Mouse (Mus musculus): ENCODE results near the gene Zfp451.
"Not testable (repeated sequence)": the region's sequence is repeated elsewhere in the genome, so short reads cannot be mapped to it uniquely, and the experiment has no call there.

The Zfp451 gene

DNA sequence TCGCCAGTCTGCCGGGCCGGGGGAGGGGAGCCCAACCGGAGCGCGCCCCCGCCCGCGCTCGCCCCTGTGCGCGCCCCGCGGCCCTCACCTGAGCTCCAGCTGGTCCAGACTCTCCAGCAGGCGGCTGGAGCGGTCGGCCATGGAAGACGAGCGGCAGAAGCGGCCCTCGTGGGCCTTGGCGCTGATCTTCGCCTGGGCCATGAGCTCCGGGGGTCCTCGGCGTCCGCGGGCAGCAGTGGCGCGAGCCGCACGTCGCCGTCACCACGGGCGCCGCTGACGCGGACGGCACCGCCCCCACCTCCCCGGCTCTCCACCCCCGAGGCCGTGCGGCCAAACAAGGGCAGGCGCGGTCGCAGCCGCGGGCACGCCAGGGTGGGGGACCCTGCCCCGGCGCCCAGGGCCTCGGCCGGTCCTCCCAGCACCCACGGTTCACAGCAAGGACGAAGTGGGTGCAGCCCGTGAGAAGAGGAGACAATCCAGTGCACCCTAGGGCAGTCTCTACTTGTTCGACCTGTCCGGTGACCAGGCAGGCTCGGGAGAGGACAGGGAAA lies 56.8 kb downstream of the Zfp451 start, which contains the start of gene Bag2:
Gene Bag2 (minus strand): TSS at position 305 of the 551 bp plus-strand sequence.
- DNase-seq (ENCODE audit: low read depth, low spot score): peak; percentile 29

DNA sequence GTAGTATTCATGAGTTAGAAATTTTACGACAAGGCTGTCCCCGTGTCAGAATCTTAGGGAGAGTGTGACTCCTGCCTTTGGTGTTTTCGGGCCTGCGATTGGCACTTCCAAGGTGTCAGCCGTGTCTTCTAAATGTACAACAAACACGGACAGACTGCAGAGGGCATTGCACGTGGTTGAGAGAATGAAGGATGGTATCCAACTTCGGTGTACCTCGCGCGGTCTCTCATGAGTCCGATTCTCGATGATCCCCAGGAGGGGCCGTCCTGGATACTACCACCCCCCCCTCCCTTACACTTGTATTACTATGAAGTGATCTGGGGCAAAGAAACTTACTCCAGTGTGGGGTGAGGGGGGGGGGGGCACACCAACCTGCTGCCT lies 57.4 kb downstream of the Zfp451 start:
- DNase-seq (ENCODE audit: low read depth, low spot score): no peak

DNA sequence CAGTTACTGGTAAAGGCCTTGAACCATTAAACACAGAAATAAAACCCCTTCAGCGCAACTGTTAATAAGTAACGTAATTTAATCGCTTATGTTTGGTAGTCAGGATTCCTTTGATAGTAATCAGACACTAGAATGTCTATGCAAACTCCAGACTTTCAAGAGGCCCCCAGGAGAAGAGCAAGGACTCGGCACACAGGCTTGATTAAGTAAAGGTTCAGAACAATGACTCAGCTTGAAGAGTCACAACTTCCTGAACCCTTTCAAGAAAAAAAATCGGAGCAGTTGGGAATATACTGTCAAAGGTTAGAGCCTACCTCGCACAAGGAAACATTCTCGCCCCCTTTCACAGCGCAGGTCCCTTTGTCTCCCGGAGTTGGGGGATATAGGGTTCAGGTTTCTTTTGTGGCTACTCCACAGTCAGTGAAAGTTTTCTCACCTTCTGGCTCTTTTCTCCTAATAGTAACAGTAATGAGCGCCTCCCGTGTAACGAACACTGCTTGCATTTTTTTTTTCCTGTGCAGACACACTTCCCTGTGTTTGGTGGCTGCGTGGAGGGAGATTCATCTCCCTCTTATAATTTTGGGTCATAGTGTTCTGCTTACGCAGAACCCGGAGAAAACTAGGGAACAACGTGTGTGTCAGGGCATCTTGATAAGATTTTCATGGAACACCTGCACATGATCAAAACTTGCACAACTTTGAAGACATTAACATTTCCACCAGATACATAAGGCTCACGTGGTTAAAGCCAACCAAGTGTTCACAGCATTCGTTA lies 58.0 kb downstream of the Zfp451 start:
- DNase-seq (ENCODE audit: low read depth, low spot score): no peak

DNA sequence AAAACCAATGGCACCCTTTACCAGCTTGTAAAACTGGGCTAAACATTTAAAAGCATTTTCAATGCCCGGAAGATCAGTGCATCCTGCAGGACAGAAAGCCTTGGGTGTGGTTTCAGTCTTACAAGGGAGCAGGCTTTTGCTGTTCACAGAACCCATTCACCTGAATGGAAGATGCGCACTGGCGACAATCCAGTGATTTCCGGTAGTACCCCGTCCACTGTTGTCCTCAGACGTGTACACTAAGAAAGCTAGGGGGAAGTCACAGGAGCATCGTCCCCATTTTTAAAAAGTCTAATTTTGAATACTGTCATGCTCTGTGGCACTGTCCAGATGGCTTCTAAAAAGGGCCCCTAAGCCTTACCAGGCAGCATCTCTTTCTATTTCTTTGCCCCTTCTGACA lies 58.6 kb downstream of the Zfp451 start:
- DNase-seq (ENCODE audit: low read depth, low spot score): no peak

DNA sequence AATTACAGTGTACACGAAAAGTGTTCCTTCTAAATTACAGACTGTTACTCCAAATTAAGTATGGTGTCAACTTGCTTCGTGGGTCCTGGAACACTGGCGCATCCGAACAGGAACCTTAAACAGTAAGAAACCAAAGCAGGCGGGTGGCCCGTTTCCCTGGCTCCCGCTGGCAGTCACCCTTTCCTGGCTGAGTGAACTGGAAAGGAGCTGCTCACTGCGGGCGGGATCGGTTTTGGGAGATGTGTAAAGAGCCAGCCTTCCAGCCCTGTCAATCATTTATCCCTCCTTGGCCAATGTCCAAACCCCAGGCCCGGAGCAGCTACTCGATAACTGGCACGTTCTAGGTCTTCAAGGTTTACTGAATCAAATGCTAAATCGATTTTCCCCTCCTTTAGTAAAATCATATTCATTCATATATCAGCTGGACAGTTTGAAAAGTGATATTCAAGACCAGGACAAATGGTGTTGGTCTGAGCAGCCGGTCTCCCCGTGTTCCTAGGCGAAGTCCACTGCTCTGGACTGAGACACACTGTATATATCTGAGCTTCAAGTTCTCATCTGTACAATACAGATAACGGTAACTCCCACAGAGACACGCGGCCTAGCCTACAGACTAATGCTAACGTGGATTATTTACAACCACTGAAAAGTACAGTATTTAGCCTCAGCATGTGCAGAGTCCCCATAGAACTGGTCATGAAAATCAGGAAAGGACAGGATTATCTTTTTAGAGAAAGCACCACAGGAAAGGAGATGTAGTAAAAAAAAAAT lies 59.2 kb downstream of the Zfp451 start:
- DNase-seq (ENCODE audit: low read depth, low spot score): no peak

DNA sequence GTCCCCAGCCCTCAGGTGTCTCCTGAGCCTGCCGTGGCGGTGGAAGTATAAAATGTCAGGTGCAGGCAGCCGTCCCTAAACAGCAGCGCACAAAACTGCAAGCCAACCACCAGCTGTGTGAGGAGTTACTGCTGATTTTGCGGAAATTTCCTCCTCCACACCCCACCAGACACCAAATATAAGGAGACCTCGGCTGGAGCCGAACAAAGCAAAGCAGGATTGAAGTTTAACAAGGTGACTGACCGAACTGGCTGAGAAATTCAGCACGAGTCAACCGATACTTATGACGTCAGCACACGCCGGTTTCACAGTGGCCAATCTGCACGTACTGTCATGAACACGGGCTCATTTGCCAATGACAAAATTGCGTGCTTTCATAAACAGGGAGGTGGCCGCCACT lies 60.3 kb downstream of the Zfp451 start:
- DNase-seq (ENCODE audit: low read depth, low spot score): no peak

DNA sequence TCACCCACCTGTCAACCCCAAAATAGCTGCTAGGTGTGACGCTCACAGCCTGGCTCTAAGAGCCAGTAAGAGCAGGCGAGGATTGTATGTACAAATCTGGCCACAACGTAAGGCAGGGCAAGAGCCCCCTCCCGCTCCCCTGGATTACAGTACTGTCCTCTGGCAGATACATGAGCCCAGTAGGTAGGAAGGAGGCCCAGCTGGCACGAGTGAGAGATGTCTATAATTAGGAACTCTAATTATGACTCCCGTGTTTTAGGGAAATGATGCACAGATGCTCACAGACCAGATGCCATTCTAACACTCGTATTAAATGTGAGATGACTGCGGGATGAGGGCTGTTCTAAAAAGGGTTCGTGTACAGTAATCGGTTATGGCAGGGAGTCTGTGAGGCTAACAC lies 63.1 kb downstream of the Zfp451 start:
- DNase-seq (ENCODE audit: low read depth, low spot score): no peak

DNA sequence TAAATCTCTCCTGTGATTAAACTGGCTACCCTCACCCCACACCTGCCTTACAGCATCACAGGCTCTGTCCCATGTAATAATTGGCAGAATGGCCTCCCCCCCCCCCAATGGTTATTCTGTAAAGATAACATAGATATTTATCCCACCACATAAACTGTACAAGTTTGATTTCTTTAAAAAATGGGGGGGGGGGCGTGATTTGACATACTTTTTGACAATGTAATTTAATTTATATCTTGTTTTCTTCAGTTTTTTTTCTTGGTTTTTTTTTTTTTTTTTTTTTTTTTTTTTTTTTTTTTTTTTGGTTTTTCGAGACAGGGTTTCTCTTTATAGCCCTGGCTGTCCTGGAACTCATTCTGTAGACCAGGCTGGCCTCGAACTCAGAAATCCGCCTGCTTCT lies 64.7 kb downstream of the Zfp451 start:
- not testable (repeated sequence) for DNase-seq (ENCODE audit: low read depth, low spot score)

DNA sequence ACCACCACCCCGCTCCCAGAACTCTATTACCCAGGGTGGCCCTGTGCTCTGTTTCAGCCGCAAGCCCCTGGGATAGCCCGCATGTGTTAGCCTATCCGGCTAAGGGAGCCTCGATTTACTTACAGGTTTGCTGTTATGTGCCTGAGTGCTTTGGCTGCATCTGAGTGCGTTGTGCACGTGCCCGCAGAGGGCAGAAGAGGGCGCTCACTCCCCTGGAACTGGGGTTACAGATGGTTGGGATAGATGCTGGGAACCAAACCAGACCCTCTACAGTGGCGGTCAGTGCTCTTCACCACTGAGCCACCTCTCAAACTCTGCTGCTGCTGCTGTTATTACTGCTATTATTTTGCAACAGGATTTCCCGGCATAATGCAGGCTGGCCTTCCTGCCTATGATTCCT lies 65.3 kb downstream of the Zfp451 start:
- no peak for DNase-seq (ENCODE audit: low read depth, low spot score)

DNA sequence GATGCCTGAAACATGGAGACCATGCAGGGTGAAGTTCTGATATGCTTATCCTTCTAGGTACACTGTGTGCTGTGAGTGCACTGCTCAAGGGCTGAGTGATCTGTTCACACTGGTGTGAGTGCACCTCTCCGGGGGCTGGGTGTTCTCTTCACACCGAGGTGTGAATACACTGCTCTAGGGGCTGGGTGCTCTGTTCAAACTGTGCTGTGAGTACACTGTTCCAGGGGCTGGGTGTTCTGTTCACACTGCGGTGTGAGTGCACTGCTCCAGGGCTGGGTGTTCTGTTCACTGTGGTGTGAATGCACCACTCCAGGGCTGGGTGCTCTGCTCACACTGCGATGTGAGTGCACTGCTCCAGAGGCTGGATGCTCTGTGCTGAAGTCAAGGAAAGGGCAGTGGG lies 68.5 kb downstream of the Zfp451 start:
- no peak for DNase-seq (ENCODE audit: low read depth, low spot score)

DNA sequence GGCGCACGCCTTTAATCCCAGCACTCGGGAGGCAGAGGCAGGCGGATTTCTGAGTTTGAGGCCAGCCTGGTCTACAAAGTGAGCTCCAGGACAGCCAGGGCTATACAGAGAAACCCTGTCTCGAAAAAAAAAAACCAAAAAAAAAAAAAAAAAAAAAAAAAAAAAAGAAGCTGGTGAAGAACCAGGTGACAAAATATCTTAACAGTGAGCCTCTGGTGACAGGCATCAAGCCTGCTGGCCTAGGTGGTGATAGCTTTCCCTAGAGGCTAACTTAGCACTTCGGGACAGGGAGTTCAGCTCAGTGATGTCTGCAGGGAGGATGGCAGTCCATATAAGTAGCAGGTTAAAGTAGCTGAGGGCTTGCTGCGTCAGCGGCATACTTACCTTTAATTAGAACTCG lies 69.6 kb downstream of the Zfp451 start:
- DNase-seq (ENCODE audit: low read depth, low spot score): not testable (repeated sequence)

DNA sequence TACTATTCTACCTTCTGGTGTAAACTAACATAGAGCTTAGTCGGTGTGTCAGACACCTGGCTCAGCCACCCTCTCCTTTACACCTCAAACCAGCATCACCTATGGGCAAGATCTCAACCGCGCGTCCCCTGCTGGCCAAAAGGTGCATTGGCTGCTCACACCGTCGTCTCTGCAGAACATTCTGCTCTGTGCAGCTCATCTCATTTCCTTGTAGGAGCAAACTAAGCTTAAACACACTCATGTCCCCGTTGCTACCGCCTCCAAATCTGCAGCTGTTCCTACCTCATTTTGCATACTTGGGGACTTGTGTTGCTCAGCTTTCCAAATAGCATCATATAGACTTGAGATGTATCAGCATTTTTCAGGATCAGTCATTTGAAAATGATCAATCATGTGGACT lies 71.5 kb downstream of the Zfp451 start:
- DNase-seq (ENCODE audit: low read depth, low spot score): no peak

DNA sequence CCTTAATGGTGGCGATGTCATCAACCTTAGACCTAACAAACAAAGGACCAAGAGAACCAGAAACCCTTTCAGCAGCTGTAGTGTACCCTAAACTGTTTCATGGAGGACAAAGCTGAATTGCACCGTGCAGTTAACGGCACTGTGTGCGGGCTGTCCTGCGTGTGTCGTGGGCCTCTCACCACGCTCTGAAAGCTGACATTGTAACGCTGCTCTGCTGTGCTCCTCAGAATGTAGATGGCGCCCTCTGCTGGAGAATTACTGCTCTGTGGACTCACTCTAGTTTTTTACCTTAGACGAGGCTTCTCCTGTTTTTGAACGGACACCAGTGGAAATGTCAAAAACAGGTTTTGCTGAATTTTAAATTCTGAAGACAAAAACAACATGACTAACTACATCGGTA lies 75.1 kb downstream of the Zfp451 start:
- DNase-seq (ENCODE audit: low read depth, low spot score): peak; percentile 63

DNA sequence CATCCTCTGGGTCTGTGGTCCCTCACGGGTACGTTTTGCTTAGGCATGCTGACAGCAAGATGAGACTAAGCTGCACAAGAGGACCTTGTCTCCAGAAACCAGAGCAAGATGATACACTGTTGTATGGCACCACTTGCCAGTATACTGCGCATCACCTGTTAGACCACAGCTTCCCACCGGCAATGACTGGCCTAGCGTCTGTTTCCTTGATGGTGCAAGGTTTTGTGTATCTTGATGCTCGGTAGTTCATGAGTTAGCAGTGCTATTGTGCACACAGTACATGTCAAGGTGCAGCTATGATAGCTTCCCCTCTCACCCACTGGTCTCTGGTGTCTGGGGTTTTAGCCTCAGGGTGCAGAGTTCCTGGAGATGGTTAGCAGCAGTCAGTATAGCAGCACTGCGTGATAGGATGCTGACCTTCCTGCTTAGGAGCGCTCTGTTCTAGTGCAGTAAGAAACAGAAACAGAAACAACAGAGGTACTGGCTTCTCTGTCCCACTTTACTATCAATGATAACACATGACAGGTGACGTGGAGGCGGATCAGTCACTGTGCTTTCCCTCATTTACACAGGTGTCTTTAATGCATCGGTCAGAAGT lies 75.6 kb downstream of the Zfp451 start:
- DNase-seq (ENCODE audit: low read depth, low spot score): no peak

DNA sequence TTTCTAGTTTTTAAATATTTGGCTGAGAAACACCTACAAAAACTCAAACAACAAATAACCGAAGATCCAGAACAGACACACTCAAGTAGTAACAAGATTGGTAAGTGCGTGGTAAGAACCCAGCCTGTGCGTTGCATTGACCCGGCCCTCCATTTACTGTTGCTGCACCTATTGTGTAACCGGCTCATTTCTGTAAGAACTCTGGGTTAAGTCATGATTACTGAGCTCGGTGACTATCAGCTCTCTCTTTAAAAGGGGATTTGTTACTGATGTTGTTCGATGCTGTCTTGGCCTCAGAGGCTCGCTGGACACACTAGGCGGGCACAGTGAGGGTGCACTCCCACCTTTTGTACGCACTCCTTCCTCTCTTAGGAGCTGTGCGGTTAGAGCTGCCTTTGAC lies 76.1 kb downstream of the Zfp451 start:
- DNase-seq (ENCODE audit: low read depth, low spot score): no peak

DNA sequence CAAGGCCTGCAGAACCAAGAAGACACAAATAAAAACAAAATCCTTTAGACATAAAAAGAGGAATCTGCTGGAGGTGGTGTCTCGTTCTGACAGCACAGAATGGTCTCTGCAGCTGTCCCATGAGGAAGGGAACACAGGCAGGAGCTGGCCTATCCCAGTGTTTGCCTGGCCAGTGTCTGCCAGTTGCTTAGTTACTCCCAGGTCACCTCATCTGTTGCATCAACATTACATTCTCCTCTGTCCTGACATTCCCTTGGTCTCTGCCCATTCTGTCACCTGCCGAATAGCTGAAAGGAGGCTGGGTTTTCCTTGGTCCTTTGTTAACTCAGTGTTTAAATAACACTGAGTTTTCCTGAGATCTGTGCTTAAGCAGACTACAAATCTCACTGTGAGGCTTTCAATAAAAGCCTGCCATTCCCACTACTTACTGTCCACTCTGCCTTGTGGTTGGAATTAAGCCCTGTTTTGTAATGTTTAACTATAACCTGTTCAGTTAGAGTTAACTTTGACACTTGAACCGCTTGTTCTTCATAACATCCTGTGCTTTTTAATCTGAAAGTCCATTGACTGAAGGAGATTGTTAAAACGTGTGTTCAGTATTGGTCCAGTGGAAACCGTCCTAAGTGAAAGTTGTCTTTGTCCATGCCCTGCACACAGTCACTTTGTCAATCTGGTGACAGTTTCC lies 80.3 kb downstream of the Zfp451 start:
- DNase-seq (ENCODE audit: low read depth, low spot score): no peak

DNA sequence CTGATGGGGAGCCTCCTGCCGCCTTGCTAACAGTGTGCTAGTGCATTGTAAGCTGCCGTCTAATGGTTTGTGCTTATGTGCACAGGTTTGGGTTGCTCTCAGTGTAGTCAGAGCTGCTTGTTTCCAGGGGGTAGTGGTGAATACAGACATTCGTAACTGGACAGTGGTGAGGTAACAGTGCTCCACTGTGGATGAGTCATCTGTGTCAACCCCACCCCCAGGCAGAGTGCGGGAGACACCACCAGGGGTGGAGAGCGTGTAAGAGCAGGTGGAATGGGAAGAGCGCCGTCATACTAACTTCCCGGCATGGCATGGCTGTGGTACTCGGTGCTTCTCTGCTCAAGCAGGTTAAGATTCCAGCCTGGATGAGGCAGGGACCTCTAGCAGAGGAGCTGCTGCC lies 81.4 kb downstream of the Zfp451 start:
- no peak for DNase-seq (ENCODE audit: low read depth, low spot score)

DNA sequence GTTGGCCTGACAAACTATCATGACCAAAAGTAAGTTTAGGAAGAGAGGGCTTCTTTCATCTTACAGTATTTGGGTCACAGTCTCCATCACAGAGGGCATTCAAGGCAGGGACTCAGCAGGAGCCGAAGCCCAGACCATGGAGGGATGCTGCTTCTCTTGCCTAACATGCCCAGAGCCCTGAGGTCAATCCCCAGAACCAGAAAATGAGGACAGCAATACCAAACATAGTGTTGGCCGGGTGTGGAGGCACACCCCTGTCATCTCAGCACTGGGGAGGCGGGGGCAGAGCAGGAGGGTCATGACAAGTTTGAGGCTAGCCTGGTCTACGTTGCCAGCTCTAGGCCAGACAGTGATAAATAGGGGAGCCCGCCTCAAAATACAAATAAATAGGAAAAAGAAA lies 89.3 kb downstream of the Zfp451 start:
- DNase-seq (ENCODE audit: low read depth, low spot score): no peak

DNA sequence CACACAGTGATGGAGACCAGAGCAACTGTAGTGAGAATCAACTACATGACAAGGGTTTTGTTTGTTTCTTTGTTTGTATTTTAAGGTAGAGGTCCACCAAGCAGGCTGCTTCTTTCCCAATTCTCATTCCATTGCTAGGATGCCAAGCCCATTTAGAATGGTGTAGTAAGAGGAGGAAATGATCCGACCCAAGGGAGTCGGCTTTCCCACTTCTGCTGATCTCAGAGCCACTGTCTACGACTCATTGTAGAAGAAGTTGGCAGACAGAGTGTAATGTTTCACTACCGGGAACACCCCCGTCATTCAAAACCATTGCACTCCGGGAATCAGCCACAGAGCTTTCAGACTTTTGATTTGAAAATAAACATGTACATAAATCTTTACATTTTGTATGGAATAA lies 89.9 kb downstream of the Zfp451 start:
- DNase-seq (ENCODE audit: low read depth, low spot score): no peak

DNA sequence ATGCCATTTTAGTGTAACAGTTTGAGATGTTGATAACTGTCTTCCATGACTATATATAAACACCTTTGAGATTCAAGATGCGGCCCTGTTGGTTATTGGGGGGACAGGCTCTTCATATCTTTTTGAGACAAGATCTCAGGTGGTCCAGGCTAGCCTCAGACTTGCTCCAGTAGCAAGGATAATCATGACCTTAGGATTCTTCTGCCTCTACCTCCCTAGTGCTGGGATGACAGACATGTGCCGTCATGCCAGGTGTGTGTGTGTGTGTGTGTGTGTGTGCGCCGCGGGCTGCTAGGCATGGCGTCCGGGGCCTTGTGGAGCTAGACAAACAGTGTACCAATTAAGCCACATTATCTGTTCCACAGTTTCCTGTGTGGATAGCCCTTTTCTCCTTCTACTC lies 93.4 kb downstream of the Zfp451 start:
- no peak for DNase-seq (ENCODE audit: low read depth, low spot score)

DNA sequence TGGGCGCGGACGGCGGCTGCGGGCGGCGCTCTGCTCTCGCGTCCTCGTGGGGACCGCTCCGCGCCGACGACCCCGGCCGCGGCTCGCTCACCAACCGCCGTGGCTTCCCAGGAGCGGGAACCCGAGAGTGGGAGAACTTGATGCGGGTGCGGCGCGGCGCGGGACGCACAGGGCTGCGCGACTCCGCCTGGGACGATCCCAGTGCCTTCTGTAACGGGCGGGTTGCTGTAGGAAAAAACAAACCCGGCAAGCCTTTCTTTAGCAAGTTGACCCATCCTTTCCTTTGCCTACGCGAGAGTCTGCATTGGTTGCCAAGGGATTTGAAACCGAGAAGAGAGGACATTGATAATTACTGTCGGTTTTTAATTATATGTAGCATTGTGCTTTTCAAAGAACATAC lies 94.2 kb downstream of the Zfp451 start:
- no peak for DNase-seq (ENCODE audit: low read depth, low spot score)

DNA sequence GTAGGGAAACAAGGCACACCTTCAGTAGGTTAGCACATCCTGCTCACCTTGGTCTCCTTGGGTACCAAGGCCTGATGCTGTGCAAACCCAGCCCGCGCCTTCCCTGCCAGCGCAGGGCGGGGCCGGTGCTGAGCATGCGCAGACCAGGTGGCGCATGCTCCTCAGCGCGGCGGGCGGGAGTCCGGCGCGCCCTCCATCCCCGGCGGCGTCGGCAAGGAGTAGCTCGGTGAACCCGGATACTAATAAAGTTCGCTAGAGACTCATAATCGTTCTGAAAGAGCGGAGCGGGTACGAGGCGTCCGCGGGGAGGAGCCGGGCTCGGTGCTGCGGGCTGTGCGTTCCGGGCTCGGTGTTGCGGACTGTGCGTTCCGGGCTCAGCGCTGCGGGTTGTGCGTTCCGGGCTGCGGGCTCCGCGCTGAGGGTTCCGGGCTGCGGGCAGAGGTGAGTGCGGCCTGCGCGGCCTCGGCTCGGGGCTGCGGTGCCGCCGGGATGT lies 94.6 kb downstream of the Zfp451 start, which contains the start of gene Rab23:
Gene Rab23 (plus strand): TSS at position 155 of the 493 bp plus-strand sequence.
- peak; percentile 80 for DNase-seq (ENCODE audit: low read depth, low spot score)

All from embryo, embryonic 11.5 days (tissue).